Mouse (Mus musculus) liver, embryonic 11.5 days (tissue): ENCODE results near the gene Oser1. TPM values are rescaled to one million over a fixed set of nuclear protein-coding genes. Genes with fewer than 3 reads are reported as not detected.
A peak's percentile ranks its signal among the peaks of the same experiment; 100 is the strongest.

Experiments used
- ATAC-seq: fragments of 200-750 bp; cut with Nextera tagmentation; replicated peaks from 2 replicates; pipeline ENCODE4 v1.8.0; 2017; ENCODE audit warnings: moderate number of reproducible peaks, mild to moderate bottlenecking, moderate TSS enrichment, moderate library complexity; ENCODE audit not compliant: low FRiP score
- DNase-seq: peaks from one replicate; pipeline ENCODE4 v3.0.0-alpha.2; 2017; ENCODE audit warnings: low spot score
- H3K27ac ChIP-seq: fragments of 300-500 bp; sonication (generic); 2 replicates; pipeline ENCODE4 v1.5.1; 2014; ENCODE audit warnings: mild to moderate bottlenecking, low read depth, low read length, control low read depth
- H3K27me3 ChIP-seq: fragments of 300-500 bp; sonication (generic); replicated peaks from 2 replicates; pipeline ENCODE4 v1.6.1; 2014; ENCODE audit warnings: low read length, mixed read lengths; ENCODE audit not compliant: control insufficient read depth, insufficient read depth
- H3K36me3 ChIP-seq: fragments of 300-500 bp; sonication (generic); 2 replicates; pipeline ENCODE4 v1.6.1; 2014; ENCODE audit warnings: mild to moderate bottlenecking, low read length, moderate library complexity, mixed read lengths; ENCODE audit not compliant: control insufficient read depth, insufficient read depth
- H3K4me1 ChIP-seq: fragments of 300-500 bp; sonication (generic); replicated peaks from 2 replicates; pipeline ENCODE4 v1.6.1; 2014; ENCODE audit warnings: low read length, mixed read lengths; ENCODE audit not compliant: control insufficient read depth, insufficient read depth
- H3K4me2 ChIP-seq: fragments of 300-500 bp; sonication (generic); 2 replicates; pipeline ENCODE4 v1.6.1; 2014; ENCODE audit warnings: mild to moderate bottlenecking, control low read depth, moderate library complexity
- H3K4me3 ChIP-seq: fragments of 300-500 bp; sonication (generic); 2 replicates; pipeline ENCODE4 v1.5.1; 2014; ENCODE audit warnings: low read depth, low read length, control low read depth
- H3K9ac ChIP-seq: fragments of 300-500 bp; sonication (generic); 2 replicates; pipeline ENCODE4 v1.6.1; 2014; ENCODE audit warnings: low read depth, low read length, control low read depth
- H3K9me3 ChIP-seq: fragments of 300-500 bp; sonication (generic); 2 replicates; pipeline ENCODE4 v1.6.1; 2016; ENCODE audit warnings: low read length, inconsistent platforms, mixed read lengths; ENCODE audit not compliant: control insufficient read depth
- whole genome bisulfite sequencing: fragments of 180-500 bp; shearing (Covaris S2); extraction: QIAGEN DNeasy Blood & Tissue Kit; methylation state at CpG from one replicate; pipeline ENCODE4 v1.1.7; 2014; 5-methylcytosine and 5-hydroxymethylcytosine counted together
- polyA plus RNA-seq: library from polyadenylated mRNA; unstranded; fragments of >200 nt; fragmentation: Nextera tagmentation; extraction: Ambion mirVana; gene quantifications from 2 replicates; pipeline ENCODE4 v1.2.1, GENCODE M21; 2014

The Oser1 gene
- polyA plus RNA-seq, 1 experiment from 2014 or later: 61.0 TPM

DNA sequence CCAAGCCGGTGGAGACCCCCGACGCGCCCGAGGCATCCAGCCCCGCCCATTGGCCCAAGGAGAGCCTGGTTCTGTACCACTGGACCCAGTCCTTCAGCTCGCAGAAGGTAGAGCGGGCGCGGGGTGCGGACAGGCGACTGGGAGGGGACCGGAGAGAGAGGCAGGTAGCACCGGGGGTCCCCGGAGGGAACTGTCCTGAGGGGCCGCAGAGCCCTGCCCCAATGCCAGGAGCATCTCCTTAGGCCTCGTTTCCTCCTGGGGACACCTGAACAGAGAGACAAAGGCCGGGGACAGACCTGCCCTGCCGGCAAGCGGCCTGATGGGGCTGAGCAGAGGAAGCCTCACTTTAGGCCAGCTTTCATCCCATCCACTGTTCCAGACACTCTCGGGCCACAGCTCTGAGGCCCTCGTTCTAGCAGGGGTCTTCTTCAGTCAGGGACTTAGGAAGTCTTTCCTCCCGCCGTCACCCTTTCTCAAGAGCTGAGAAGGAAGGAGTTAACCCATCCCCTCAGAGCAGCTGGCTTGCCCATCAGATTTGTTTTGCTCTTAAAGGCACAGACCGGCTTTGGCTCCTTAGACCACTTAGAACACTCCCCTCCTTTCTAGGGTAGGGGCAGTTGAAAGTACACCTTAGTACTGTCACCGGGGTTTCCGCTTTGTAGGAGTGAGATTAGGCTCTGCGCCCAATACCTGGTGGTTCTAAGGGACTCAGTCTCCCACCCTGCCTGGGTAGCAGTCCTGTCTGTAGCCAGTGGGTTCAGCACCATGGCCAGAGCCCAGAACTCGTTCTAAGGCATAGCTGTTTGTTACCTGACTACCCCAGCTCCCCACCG lies 14.3 kb upstream of the Oser1 start:
- no peaks in the 10 kb centered on the region for H3K9me3 ChIP-seq
- no peaks in the 10 kb centered on the region for H3K36me3 ChIP-seq
- H3K4me1 ChIP-seq: no peaks in the 10 kb centered on the region
- DNase-seq (peak; percentile 46), ATAC-seq (no peak)
- H3K9ac ChIP-seq: no peak overlapping the region
- H3K27me3 ChIP-seq: peaks cover 18% of the 10 kb centered on the region
- peak overlapping the region; percentile 35; the same call in 1 of the 2 replicates for H3K4me3 ChIP-seq
- H3K27ac ChIP-seq: no peak overlapping the region
- 3% methylated on average over 30 of the region's 30 CpGs for WGBS
- H3K4me2 ChIP-seq: peak overlapping the region; percentile 53

DNA sequence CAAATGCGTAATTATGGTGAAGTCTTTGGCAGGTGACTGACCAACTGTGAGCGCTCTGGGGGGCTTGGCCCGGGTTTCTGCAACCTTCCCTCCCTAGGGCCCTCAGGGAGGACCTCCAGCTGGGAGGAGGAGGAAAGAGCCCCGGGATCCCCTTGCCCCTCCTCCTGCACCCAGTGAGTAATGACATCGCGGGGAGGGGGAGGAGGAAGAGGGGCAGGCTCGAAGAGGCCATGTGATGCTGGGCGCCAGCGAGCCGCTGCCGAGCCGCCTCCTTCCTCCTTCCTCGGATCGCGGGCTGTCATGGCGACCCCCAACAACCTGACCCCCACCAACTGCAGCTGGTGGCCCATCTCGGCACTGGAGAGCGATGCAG lies 13.7 kb upstream of the Oser1 start, which contains the start of gene Gdap1l1:
Gene Gdap1l1 (plus strand): TSS at position 231 of the 373 bp plus-strand sequence.
- no peak within 1 kb of the TSS for H3K9ac ChIP-seq
- ATAC-seq: no peak
- H3K4me3 ChIP-seq: peak within 1 kb of the TSS; percentile 35; the same call in 1 of the 2 replicates
- H3K9me3 ChIP-seq: no peaks in the 10 kb centered on the region
- H3K36me3 ChIP-seq: no peaks in the 10 kb centered on the region
- DNase-seq: no peak
- H3K27me3 ChIP-seq: peaks cover 18% of the 10 kb centered on the region
- peak within 1 kb of the TSS; percentile 53 for H3K4me2 ChIP-seq
- 3% methylated on average over 15 of the region's 18 CpGs for WGBS
- H3K4me1 ChIP-seq: no peaks in the 10 kb centered on the region
- no peak within 1 kb of the TSS for H3K27ac ChIP-seq

DNA sequence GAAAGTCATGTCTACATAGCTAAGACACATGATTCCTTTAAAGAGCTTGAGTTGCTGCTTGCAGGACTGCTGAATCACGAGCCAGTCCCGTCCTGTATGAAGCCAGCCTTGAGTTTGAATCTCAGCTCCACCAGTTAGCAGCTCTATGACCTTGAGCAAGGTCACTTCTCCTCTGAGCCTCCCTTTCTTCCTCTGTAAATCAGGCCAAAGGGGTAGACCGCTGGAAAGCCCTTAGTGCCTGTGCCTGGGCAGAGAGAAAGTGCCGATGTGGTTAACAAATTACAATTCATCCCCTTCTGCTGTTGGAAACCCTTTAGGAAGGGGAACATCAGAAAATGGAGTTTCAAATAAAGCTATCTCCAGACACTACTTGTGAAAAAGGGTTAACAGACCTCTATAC lies 13.3 kb upstream of the Oser1 start:
- Histone ChIP-seq H3K4me1 (no peaks in the 10 kb centered on the region), H3K9me3 (no peaks in the 10 kb centered on the region), H3K9ac (no peak overlapping the region), H3K4me3 (no peak overlapping the region), H3K27me3 (peaks cover 18% of the 10 kb centered on the region), H3K36me3 (no peaks in the 10 kb centered on the region), H3K4me2 (no peak overlapping the region), H3K27ac (no peak overlapping the region)
- DNase-seq (no peak), ATAC-seq (no peak)
- 47% methylated on average over 4 of the region's 4 CpGs for whole genome bisulfite sequencing

DNA sequence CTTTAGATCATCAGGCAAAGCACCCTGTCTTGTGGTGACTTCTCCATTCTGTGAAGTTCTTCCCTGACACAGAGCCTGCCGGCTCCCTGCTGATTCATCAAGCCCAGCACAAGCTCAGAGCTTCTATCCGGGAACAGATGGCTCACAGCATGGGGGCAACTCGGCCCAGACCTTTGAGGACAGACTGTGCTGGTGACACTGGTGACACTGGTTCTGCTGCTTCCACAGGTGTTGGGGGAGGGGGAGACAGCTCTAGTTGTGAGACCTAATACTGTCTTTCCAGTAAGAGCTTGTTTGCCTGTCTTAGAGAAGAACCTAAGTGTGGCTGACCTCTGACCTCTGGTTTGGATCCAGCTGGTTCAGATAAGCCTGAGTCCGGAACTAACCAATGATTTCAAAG lies 9.5 kb upstream of the Oser1 start:
- no peak overlapping the region for H3K4me2 ChIP-seq
- ATAC-seq (no peak), DNase-seq (no peak)
- H3K9me3 ChIP-seq: no peaks in the 10 kb centered on the region
- H3K4me1 ChIP-seq: no peaks in the 10 kb centered on the region
- 13% methylated on average over 4 of the region's 4 CpGs for WGBS
- H3K36me3 ChIP-seq: no peaks in the 10 kb centered on the region
- H3K27ac ChIP-seq: no peak overlapping the region
- no peak overlapping the region for H3K4me3 ChIP-seq
- no peak overlapping the region for H3K9ac ChIP-seq
- peaks cover 16% of the 10 kb centered on the region for H3K27me3 ChIP-seq

DNA sequence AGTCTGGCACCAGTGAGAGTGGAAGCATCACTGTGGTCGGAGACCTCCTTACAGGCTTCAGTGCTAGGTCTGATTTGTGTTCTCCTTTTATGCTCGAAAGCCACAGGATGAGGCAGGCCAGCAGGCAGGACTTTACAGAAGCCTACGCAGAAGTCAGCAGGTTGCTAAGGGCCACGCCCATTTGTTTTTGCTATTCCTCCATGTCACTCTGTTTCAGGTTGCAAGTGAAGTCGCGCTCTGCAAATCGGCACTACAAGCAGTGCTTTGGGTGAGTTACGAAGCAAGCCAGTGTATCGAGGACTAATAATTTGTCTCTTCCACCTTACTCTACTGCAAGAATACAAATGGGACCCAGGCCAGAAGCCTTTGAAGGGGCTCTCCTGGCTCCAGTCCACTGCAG lies 6.8 kb upstream of the Oser1 start:
- H3K27ac ChIP-seq: no peak overlapping the region
- DNase-seq: no peak
- no peaks in the 10 kb centered on the region for H3K4me1 ChIP-seq
- no peak for ATAC-seq
- H3K9ac ChIP-seq: no peak overlapping the region
- no peaks in the 10 kb centered on the region for H3K36me3 ChIP-seq
- no peak overlapping the region for H3K4me2 ChIP-seq
- no peak overlapping the region for H3K4me3 ChIP-seq
- H3K27me3 ChIP-seq: no peaks in the 10 kb centered on the region
- H3K9me3 ChIP-seq: no peaks in the 10 kb centered on the region
- 83% methylated on average over 9 of the region's 9 CpGs for WGBS

DNA sequence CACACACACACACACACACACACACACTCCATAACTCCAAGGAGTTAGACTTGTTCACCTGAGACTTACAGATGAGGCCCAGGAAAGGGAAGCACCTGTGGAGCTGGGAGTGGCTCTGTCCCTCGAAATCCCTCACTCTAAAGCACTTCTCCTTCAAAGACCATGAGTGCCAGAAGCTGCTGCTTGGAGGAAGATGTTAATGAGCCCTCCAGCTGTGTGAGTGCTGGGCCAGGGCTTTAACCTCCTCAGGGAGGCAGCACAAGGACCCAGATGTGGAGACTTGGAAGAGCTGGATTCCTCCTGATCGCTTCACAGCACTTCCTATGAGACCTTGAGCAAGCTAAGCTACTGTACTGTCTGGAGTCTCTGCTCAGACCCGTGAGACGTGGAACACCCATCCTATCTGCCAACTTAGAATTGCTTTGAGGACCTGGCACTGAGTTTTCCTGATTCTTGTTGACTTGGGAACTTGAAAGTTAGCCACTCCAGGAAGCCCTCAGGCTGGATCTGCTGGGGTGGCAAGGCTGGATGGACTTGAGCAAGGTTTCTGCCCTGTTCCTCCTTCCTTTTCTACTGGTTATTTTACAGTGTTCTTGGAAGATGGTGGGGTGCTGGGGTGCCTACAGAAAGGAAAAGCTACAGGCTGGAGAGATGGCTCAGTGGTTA lies 4.0 kb upstream of the Oser1 start:
- no peak overlapping the region for H3K9ac ChIP-seq
- H3K4me2 ChIP-seq: no peak overlapping the region
- H3K27me3 ChIP-seq: no peaks in the 10 kb centered on the region
- WGBS: 46% methylated on average over 4 of the region's 4 CpGs
- no peak overlapping the region for H3K4me3 ChIP-seq
- no peaks in the 10 kb centered on the region for H3K9me3 ChIP-seq
- no peaks in the 10 kb centered on the region for H3K36me3 ChIP-seq
- DNase-seq (no peak), ATAC-seq (no peak)
- H3K4me1 ChIP-seq: no peaks in the 10 kb centered on the region
- no peak overlapping the region for H3K27ac ChIP-seq

DNA sequence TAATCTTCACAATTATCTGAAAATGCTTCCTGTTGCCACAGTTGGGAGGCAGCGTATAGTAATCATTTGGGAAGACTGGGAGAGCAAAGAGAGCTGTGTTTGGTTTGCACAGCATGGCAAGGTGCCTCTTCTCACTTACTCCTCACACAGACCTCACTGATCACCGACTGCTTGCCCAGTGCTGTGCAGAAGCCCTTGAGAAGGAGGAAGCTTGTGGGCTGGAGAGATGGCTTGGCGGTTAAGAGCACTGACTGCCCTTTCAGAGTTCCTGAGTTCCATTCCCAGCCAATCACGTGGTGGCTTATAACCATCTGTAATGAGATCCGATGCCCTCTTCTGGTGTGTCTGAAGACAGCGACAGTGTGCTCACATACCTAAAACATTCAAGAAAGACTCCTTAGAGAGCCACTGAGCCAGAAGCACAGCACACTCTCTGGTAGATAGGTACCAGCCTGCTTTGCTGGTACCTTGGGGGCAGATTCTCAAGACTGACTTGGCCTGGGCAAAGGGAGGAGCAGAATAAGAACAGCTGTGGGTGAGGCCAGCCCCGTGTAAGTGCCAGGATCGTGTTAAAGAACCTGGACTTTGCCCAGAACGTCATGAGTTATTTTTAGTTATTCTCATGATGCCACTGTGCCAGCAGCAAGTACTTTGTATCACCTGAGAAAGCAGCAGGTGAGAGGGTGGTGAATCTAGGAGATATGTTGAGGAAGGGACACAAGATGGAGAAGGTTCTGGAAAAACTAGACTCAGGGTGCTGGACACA lies 1.4 kb downstream of the Oser1 start:
- H3K27ac ChIP-seq: no peak overlapping the region
- H3K27me3 ChIP-seq: no peaks in the 10 kb centered on the region
- peaks cover 12% of the 10 kb centered on the region for H3K4me1 ChIP-seq
- DNase-seq: no peak
- H3K36me3 ChIP-seq: no peaks in the 10 kb centered on the region
- H3K4me2 ChIP-seq: no peak overlapping the region
- WGBS: 65% methylated on average over 9 of the region's 9 CpGs
- no peak for ATAC-seq
- H3K4me3 ChIP-seq: no peak overlapping the region
- no peaks in the 10 kb centered on the region for H3K9me3 ChIP-seq
- no peak overlapping the region for H3K9ac ChIP-seq

DNA sequence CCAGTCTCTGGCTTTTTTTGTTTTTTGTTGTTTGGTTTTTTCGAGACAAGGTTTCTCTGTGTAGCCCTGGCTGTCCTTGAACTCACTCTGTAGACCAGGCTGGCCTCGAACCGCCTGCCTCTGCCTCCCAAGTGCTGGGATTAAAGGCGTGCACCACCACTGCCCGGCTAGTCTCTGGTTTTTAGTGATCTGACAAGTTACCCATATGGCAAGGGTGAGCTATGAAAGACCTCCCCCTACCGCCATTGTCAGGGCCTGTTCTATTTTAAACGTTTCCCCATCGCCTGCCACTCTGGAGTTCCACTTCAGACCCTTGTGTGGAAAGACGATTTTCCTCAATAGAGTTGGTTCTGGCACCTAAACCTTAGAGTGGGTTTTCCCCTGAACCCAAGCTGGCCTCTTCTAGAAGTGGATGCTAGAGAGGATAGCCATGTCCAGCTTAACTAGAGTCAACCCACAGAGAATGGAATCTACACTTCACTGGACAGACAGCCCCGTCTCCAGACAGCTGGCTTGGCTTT lies 4.1 kb downstream of the Oser1 start:
- 22% methylated on average over 10 of the region's 10 CpGs for WGBS

More for the DNA sequence above, 4.1 kb downstream of the Oser1 start:
- peak overlapping the region; percentile 95 for H3K4me3 ChIP-seq
- H3K4me1 ChIP-seq: peaks cover 23% of the 10 kb centered on the region
- H3K4me2 ChIP-seq: peak overlapping the region; percentile 78
- ATAC-seq (no peak), DNase-seq (no peak)
- no peak overlapping the region; the same call in 1 of the 2 replicates for H3K27ac ChIP-seq
- H3K9me3 ChIP-seq: no peaks in the 10 kb centered on the region
- peak overlapping the region; percentile 76 for H3K9ac ChIP-seq
- no peaks in the 10 kb centered on the region for H3K36me3 ChIP-seq
- H3K27me3 ChIP-seq: no peaks in the 10 kb centered on the region
